Mouse (Mus musculus): Measurements from ENCODE around the gene Mrps6. TPM values are rescaled to one million over a fixed set of nuclear protein-coding genes. Genes with fewer than 3 reads are reported as not detected.

The Mrps6 gene
- polyA plus RNA-seq, 1 experiment = not detected

DNA sequence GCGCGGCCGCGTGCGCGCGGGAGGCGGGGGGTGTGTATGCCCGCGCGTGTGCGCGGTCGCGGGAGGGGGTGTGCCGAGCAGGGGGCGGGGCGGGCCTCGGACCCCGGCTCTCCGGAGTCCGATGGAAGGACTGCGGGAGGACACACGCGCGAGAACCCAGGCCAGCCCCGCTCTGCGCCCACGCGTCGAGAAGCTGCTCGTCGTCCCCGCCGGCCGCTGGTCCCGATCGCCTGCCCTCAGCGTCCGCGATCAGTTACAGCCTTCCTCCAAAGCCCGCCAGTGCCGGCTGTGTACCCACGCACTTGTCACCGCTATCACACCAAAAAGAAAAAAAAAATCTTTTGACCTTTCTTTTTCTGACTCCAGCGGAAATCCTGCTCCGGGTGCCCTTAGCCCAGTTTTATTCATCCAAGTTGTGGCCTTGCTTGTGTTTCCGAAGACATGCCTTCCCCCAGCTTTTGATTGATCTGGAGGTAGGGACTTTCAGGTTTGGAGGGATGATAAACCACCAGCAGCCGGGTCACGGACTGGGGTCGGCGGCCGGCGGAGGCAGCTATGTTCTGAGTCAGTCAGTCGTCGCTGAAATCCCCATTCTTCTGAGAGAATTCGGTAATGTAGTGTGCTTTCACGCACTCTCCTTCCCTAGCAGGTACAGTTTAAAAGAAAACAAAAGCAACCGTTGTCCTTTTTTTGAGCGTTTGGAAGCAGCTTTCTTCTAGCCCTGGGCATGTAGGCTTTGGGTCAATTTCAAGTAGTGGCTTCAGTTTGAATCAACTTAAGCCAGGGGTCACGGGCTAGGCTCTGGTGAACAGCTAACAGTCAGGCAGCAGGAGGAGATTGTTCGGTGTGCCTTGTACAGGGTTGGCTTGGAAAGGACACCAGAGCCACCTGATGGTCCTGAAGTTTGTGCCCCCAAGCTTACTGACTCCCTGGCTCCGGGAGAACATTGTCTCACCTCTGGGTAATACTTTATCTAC, 862 bp downstream of the Mrps6 start:
- no peak for TF ChIP-seq GATA1 (IDR thresholded peaks at IDR 0.05; ENCODE audit: low read length)
- no peak for TF ChIP-seq TAL1 (IDR thresholded peaks at IDR 0.05; ENCODE audit: low read length)
- Histone ChIP-seq H3K4me1 (ENCODE audit: control insufficient read depth) (peaks cover 22% of the 10 kb centered on the region), H3K9me3 (ENCODE audit: control insufficient read depth, low read length) (peaks cover 7% of the 10 kb centered on the region), H3K36me3 (ENCODE audit: control insufficient read depth) (peaks cover 13% of the 10 kb centered on the region), H3K27me3 (ENCODE audit: control insufficient read depth) (peaks cover 13% of the 10 kb centered on the region), H3K4me3 (replicated peaks) (peak overlapping the region; percentile 85)

DNA sequence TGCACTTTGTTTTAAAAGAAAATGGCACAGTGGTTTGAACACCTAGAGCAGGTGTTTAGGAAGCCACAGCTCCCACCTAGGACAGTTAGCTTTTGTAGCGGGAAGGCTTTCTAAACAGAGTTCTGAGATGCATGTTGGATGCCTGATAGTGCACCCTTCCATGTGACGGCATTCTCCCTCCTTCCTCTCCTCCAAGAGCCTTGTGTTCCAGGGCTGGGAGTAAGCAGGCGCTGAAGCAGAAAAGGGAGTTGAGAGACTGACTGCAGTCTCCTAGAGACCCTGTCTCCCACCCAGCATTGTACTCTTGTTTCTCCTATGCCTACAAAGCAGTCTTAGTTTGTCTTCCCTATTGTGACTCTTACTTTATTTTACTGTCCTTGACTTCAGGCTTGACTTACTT, 2.1 kb downstream of the Mrps6 start:
- Histone ChIP-seq H3K4me3 (replicated peaks) (no peak overlapping the region), H3K27me3 (ENCODE audit: control insufficient read depth) (peaks cover 8% of the 10 kb centered on the region), H3K4me1 (ENCODE audit: control insufficient read depth) (peaks cover 22% of the 10 kb centered on the region), H3K9me3 (ENCODE audit: control insufficient read depth, low read length) (no peaks in the 10 kb centered on the region), H3K36me3 (ENCODE audit: control insufficient read depth) (peaks cover 9% of the 10 kb centered on the region)
- no peak for TF ChIP-seq TAL1 (IDR thresholded peaks at IDR 0.05; ENCODE audit: low read length)
- no peak for TF ChIP-seq GATA1 (IDR thresholded peaks at IDR 0.05; ENCODE audit: low read length)

DNA sequence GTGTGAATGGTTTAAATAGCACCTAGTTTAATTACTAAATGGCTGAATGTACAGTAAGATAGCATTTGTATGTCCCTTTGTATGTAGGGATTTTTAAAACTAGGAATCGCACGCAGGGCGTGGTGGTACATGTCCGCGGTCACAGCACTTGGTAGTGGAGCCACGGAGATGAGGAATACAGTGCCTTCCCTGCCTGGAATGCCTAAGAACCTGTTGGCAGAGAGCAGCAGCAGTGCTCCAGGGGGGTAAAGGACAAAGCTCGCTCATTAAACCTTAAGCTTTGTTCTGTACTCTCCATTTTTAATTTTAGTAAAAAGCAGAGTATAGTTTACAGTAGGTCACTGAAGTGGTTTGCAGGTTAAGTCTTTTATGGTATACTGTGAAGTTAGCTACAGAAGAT, 3.5 kb downstream of the Mrps6 start:
- peaks cover 13% of the 10 kb centered on the region for H3K36me3 ChIP-seq (ENCODE audit: control insufficient read depth)
- no peaks in the 10 kb centered on the region for H3K9me3 ChIP-seq (ENCODE audit: control insufficient read depth, low read length)
- H3K4me3 ChIP-seq (replicated peaks) = no peak overlapping the region
- H3K27me3 ChIP-seq (ENCODE audit: control insufficient read depth) = peaks cover 8% of the 10 kb centered on the region
- H3K4me1 ChIP-seq (ENCODE audit: control insufficient read depth) = peaks cover 22% of the 10 kb centered on the region
- TF ChIP-seq GATA1 (IDR thresholded peaks at IDR 0.05; ENCODE audit: low read length) (no peak), TAL1 (IDR thresholded peaks at IDR 0.05; ENCODE audit: low read length) (no peak)

DNA sequence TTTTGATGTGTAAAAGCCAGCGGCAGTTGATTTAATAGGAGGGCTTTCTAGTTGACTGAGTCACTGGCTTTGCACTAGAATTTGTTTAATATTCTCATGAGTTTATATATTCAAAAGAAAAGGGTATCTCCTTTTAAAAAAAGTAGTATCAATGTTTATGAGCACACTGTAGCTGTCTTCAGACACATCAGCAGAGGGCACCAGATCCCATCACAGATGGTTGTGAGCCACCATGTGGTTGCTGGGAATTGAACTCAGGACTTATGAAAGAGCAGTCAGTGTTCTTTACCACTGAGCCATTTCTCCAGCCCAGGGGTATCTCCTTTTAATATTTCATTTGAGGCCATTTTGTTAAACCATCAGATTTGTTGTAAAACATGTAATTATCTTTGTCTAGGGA, 4.8 kb downstream of the Mrps6 start:
- peaks cover 8% of the 10 kb centered on the region for H3K27me3 ChIP-seq (ENCODE audit: control insufficient read depth)
- TF ChIP-seq GATA1 (IDR thresholded peaks at IDR 0.05; ENCODE audit: low read length) = no peak
- no peak for TF ChIP-seq TAL1 (IDR thresholded peaks at IDR 0.05; ENCODE audit: low read length)
- H3K9me3 ChIP-seq (ENCODE audit: control insufficient read depth, low read length) = no peaks in the 10 kb centered on the region
- no peak overlapping the region for H3K4me3 ChIP-seq (replicated peaks)
- peaks cover 14% of the 10 kb centered on the region for H3K4me1 ChIP-seq (ENCODE audit: control insufficient read depth)
- H3K36me3 ChIP-seq (ENCODE audit: control insufficient read depth) = peaks cover 20% of the 10 kb centered on the region

DNA sequence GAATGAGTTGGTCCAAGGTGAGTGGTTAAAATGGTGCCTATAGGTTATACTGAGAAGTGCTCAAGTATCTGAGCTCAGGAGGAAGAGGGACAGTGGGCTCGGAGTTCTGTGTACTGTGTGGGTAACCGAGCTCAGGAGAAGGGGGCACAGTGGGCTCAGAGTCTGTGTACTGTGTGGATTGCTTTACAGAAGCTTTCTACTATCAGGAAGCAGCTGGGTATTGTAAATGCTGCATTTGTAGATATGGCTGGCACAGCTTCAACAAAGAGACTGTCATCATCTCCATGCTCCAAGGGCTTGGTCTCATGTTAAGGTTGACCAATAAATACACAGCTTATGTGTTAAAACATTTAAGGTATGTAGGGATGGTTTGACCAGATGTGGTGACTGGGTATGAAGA, 6.7 kb downstream of the Mrps6 start:
- TF ChIP-seq TAL1 (IDR thresholded peaks at IDR 0.05; ENCODE audit: low read length) (no peak), GATA1 (IDR thresholded peaks at IDR 0.05; ENCODE audit: low read length) (no peak)
- Histone ChIP-seq H3K36me3 (ENCODE audit: control insufficient read depth) (peaks cover 30% of the 10 kb centered on the region), H3K27me3 (ENCODE audit: control insufficient read depth) (no peaks in the 10 kb centered on the region), H3K9me3 (ENCODE audit: control insufficient read depth, low read length) (no peaks in the 10 kb centered on the region), H3K4me1 (ENCODE audit: control insufficient read depth) (no peaks in the 10 kb centered on the region), H3K4me3 (replicated peaks) (no peak overlapping the region)

DNA sequence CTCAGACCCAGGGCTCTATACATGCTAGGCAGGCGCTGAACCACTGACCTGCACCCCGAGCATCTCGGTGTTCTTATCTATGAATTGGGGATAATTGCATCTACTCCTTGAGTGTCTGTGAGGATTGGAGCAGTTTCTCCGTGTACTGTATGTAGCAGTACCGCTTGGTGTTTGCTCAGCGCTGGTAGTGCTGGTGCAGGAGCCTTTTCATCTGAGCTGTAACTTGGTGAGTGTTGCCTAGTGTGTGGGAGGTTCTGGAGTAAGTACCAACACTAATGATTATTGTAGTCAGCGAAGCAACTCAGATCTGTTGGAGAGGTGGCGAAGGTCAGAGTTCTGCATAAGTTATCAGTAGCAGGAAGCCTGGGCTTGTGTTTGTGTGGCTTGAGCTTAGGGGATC, 12.3 kb downstream of the Mrps6 start:
- TF ChIP-seq GATA1 (IDR thresholded peaks at IDR 0.05; ENCODE audit: low read length) = no peak
- no peak for TF ChIP-seq TAL1 (IDR thresholded peaks at IDR 0.05; ENCODE audit: low read length)
- H3K9me3 ChIP-seq (ENCODE audit: control insufficient read depth, low read length) = no peaks in the 10 kb centered on the region
- no peak overlapping the region for H3K4me3 ChIP-seq (replicated peaks)
- no peaks in the 10 kb centered on the region for H3K27me3 ChIP-seq (ENCODE audit: control insufficient read depth)
- peaks cover 34% of the 10 kb centered on the region for H3K36me3 ChIP-seq (ENCODE audit: control insufficient read depth)
- H3K4me1 ChIP-seq (ENCODE audit: control insufficient read depth) = no peaks in the 10 kb centered on the region

DNA sequence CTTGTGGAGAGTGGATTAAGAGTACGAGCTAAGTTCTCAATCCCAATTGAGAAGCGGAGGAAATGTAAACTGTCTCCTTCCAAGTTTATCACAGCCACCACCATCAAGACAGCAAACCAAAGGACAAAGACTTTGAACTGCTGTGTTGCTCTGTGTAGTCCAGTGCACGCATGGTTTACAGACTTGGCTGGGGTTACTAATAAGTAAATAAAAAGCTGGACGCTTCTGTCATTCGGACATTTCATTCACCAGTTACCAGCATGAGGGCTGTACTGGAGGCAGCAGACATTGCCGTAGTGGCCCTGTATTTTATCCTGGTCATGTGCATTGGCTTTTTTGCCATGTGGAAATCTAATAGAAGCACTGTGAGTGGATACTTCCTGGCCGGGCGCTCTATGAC, 18.7 kb downstream of the Mrps6 start:
- Histone ChIP-seq H3K4me3 (replicated peaks) (no peak overlapping the region), H3K4me1 (ENCODE audit: control insufficient read depth) (no peaks in the 10 kb centered on the region), H3K9me3 (ENCODE audit: control insufficient read depth, low read length) (no peaks in the 10 kb centered on the region), H3K27me3 (ENCODE audit: control insufficient read depth) (no peaks in the 10 kb centered on the region), H3K36me3 (ENCODE audit: control insufficient read depth) (peaks cover 20% of the 10 kb centered on the region)
- TF ChIP-seq TAL1 (IDR thresholded peaks at IDR 0.05; ENCODE audit: low read length) = no peak
- TF ChIP-seq GATA1 (IDR thresholded peaks at IDR 0.05; ENCODE audit: low read length) = no peak

DNA sequence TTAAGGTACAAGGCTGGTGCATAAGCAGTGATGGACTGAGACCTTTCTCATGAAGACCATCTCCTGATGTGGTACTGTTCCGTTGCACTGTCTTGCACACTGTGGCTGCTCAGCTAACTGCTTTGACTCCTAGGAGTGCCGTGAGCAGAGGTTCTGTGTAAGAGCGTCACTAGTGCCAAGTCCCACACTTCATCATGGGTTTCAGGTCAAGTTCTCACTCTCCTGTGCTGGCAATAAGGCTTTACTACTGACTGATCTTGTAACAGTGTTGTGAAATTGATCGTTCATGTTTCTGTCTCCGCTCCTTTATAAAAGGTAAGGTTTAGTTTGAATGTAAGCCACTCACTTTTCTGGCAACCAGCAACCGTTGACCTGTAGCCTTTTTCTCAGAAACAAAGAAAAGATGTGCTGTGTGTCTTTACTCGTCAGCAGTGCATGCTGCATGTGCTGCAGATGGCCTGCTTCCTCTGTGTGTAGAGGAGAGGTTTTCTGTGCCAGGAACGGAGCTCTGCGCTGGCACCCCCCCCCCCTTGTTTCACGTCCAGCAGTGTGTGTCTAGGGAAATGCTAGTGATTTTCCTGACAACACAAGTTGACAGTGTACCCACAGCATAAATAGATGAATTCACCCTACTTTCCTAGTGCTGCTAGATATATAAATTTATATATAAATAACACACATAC, 25.8 kb downstream of the Mrps6 start:
- H3K4me3 ChIP-seq (replicated peaks) = no peak overlapping the region
- H3K9me3 ChIP-seq (ENCODE audit: control insufficient read depth, low read length) = no peaks in the 10 kb centered on the region
- no peaks in the 10 kb centered on the region for H3K36me3 ChIP-seq (ENCODE audit: control insufficient read depth)
- no peaks in the 10 kb centered on the region for H3K27me3 ChIP-seq (ENCODE audit: control insufficient read depth)
- H3K4me1 ChIP-seq (ENCODE audit: control insufficient read depth) = no peaks in the 10 kb centered on the region
- TF ChIP-seq TAL1 (IDR thresholded peaks at IDR 0.05; ENCODE audit: low read length) (no peak), GATA1 (IDR thresholded peaks at IDR 0.05; ENCODE audit: low read length) (no peak)

DNA sequence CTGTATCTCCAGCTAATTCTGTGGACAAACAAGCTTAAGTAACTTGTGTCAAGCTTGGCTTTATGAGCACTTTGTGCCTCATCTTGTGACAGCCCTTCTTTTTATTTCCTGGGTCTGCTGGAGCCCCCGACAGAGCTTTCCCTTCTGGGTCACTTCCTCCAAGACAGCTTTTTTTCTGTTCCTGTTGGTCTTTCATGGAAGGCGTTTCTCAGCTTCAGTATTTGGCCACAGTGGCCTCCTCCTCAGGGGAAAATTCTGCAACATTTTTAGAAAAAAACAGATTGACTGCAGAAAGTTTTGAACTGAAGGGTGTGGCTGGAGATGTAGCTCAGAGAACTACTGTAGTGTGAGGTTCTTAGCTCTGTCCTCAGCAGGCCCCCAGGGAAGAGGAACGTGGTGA, 31.2 kb downstream of the Mrps6 start:
- H3K9me3 ChIP-seq (ENCODE audit: control insufficient read depth, low read length) = no peaks in the 10 kb centered on the region
- no peaks in the 10 kb centered on the region for H3K4me1 ChIP-seq (ENCODE audit: control insufficient read depth)
- no peak overlapping the region for H3K4me3 ChIP-seq (replicated peaks)
- no peaks in the 10 kb centered on the region for H3K27me3 ChIP-seq (ENCODE audit: control insufficient read depth)
- no peaks in the 10 kb centered on the region for H3K36me3 ChIP-seq (ENCODE audit: control insufficient read depth)
- TF ChIP-seq TAL1 (IDR thresholded peaks at IDR 0.05; ENCODE audit: low read length) (no peak), GATA1 (IDR thresholded peaks at IDR 0.05; ENCODE audit: low read length) (no peak)

All from erythroblast, embryonic 14.5 days (primary cell).